Mouse (Mus musculus): ENCODE measurements at regions not wholly inside any gene's neighbourhood (a gene's known extent, or its start where the extent isn't known, plus 50 kb on each side); places are given as distances from the start of the nearest gene placed in this dataset.

DNA sequence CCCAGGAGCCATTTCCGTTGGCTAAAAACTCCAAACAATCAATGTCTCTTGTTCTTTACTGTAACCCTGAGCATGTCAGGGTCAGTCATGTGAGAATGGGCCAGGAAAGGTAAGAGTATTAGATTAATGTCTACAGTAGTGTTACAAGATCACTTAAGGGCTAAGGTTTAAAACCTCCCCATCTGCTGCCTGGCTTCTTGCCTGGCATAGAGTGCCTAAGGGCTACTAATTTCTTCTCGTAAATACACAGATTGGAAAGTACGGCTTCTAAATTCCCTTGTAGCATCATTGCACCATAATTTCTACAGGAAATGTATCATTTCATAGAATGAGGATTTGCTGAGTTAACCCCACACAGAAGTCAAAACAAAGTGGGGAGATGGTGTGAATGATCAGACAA, 281.0 kb downstream of the Col12a1 start:
- no peaks in the 10 kb centered on the region for H3K9me3 ChIP-seq (ENCODE audit: control insufficient read depth, low read length)
- H3K27ac ChIP-seq (replicated peaks; ENCODE audit: low read depth, low read length) = no peak overlapping the region
- 0 out of 2 replicates have a peak, but pooled peaks cover 4% of the 10 kb centered on the region for H3K4me1 ChIP-seq (ENCODE audit: control insufficient read depth, insufficient read depth, low read length)
- no peaks in the 10 kb centered on the region for H3K36me3 ChIP-seq (ENCODE audit: control insufficient read depth, insufficient read depth, low read length)
- H3K9ac ChIP-seq (ENCODE audit: low read length) = no peak overlapping the region
- ATAC-seq (ENCODE audit: insufficient number of reproducible peaks, low FRiP score, low TSS enrichment, low read depth) (no peak), DNase-seq (ENCODE audit: low spot score) (no peak)
- no peak overlapping the region for H3K4me2 ChIP-seq (ENCODE audit: low read depth, severe bottlenecking)
- 77% methylated on average over 3 of the region's 3 CpGs for WGBS
- H3K4me3 ChIP-seq (ENCODE audit: low read depth, low read length) = no peak overlapping the region
- H3K27me3 ChIP-seq (ENCODE audit: control insufficient read depth, insufficient read depth, low read length) = no peaks in the 10 kb centered on the region

DNA sequence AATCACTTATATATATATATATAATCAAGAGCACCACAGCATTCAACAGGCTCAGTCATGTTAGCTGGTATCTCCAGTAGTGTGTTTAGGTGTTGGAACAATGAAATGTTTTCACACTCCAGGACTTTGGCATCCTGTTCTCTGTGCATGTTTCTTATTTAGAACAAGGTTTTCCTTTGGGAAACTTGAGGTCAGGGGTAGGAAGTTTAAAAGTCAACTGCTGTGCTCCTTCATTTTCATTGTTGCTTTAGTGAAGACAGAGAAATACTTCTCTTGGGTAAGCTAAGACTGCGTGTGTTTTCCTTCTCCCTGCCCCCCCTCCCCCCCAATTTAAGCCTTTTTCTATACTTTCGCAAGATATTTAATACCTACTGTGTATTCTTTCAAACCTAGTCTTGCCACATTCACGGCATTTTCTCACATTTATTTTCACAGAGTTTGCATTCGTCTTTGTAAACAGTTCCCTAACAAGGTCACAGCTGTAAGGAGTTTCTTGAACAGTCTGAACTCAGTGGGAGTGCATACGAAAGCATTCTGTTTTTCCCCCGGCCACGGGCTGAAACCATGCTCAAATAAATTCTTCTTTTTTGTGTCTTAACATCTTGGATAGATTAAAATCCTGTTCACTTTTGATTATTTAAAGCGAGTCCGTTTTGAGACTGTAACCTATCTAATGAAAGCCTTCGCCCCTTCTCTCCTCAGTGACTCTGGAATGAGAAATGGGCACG, 279.2 kb downstream of the Col12a1 start:
- no peak overlapping the region for H3K4me3 ChIP-seq (ENCODE audit: low read depth, low read length)
- H3K27me3 ChIP-seq (ENCODE audit: control insufficient read depth, insufficient read depth, low read length) = no peaks in the 10 kb centered on the region
- ATAC-seq (ENCODE audit: insufficient number of reproducible peaks, low FRiP score, low TSS enrichment, low read depth) (0 out of 2 replicates have a peak, but pooled peaks have one; percentile 51), DNase-seq (ENCODE audit: low spot score) (no peak)
- H3K4me1 ChIP-seq (ENCODE audit: control insufficient read depth, insufficient read depth, low read length) = 0 out of 2 replicates have a peak, but pooled peaks cover 4% of the 10 kb centered on the region
- H3K9ac ChIP-seq (ENCODE audit: low read length) = no peak overlapping the region
- no peaks in the 10 kb centered on the region for H3K9me3 ChIP-seq (ENCODE audit: control insufficient read depth, low read length)
- 28% methylated on average over 11 of the region's 11 CpGs for WGBS
- H3K4me2 ChIP-seq (ENCODE audit: low read depth, severe bottlenecking) = 0 out of 2 replicates have a peak overlapping the region, but pooled peaks have one; percentile 10
- H3K36me3 ChIP-seq (ENCODE audit: control insufficient read depth, insufficient read depth, low read length) = no peaks in the 10 kb centered on the region
- 0 out of 2 replicates have a peak overlapping the region, but pooled peaks have one; percentile 30 for H3K27ac ChIP-seq (replicated peaks; ENCODE audit: low read depth, low read length)

DNA sequence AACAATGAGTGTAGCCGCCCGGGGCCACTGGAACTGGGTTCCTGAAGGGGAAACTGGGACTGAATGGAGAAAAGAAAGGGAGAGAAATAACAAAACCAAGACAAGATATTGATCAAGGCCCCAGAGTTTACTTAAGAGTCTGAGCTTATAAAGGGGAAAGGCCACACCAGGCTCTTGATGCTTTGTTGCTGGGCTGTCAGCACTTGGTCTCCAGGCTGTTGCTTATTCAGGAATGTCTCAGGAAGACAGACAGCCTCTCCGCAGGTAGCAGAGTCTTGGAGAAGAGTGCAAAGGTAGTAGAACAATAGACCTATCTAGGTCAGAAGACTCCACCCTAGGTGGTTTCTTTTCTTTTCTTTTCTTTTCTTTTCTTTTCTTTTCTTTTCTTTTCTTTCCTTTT, 263.4 kb downstream of the Col12a1 start:
- ATAC-seq (ENCODE audit: insufficient number of reproducible peaks, low FRiP score, low TSS enrichment, low read depth) (no peak), DNase-seq (ENCODE audit: low spot score) (no peak)
- no peak overlapping the region for H3K27ac ChIP-seq (replicated peaks; ENCODE audit: low read depth, low read length)
- no peak overlapping the region for H3K4me3 ChIP-seq (ENCODE audit: low read depth, low read length)
- no peaks in the 10 kb centered on the region for H3K9me3 ChIP-seq (ENCODE audit: control insufficient read depth, low read length)
- no peaks in the 10 kb centered on the region for H3K27me3 ChIP-seq (ENCODE audit: control insufficient read depth, insufficient read depth, low read length)
- no peak overlapping the region for H3K4me2 ChIP-seq (ENCODE audit: low read depth, severe bottlenecking)
- no peaks in the 10 kb centered on the region for H3K4me1 ChIP-seq (ENCODE audit: control insufficient read depth, insufficient read depth, low read length)
- no peak overlapping the region for H3K9ac ChIP-seq (ENCODE audit: low read length)
- WGBS = 87% methylated on average over 3 of the region's 3 CpGs
- no peaks in the 10 kb centered on the region for H3K36me3 ChIP-seq (ENCODE audit: control insufficient read depth, insufficient read depth, low read length)

DNA sequence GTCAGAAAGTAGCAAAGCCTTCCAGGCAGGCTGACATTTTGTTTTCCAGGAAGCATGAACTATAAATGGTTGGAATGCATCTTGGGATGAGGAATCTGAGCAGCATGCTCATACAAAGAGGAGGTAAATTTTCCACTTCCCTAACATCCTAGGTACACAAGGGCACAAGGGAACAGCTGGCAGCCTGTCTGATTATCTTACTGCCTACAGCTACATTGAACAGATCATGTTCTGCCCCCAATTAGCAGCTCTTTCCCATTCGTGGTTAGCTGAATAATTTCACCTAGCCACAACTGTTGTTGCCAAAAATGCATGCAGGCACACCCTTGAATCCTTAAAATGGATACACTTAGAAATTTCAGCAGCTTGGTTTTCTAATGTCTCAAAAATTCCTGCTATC, 239.5 kb downstream of the Col12a1 start:
- H3K36me3 ChIP-seq (ENCODE audit: control insufficient read depth, insufficient read depth, low read length) = no peaks in the 10 kb centered on the region
- no peak overlapping the region for H3K27ac ChIP-seq (replicated peaks; ENCODE audit: low read depth, low read length)
- H3K9me3 ChIP-seq (ENCODE audit: control insufficient read depth, low read length) = no peaks in the 10 kb centered on the region
- H3K9ac ChIP-seq (ENCODE audit: low read length) = no peak overlapping the region
- H3K4me1 ChIP-seq (ENCODE audit: control insufficient read depth, insufficient read depth, low read length) = no peaks in the 10 kb centered on the region
- no peak for ATAC-seq (ENCODE audit: insufficient number of reproducible peaks, low FRiP score, low TSS enrichment, low read depth)
- no peaks in the 10 kb centered on the region for H3K27me3 ChIP-seq (ENCODE audit: control insufficient read depth, insufficient read depth, low read length)
- 10% methylated on average over 1 of the region's 1 CpGs for WGBS
- H3K4me2 ChIP-seq (ENCODE audit: low read depth, severe bottlenecking) = no peak overlapping the region
- DNase-seq (ENCODE audit: low spot score) = no peak
- no peak overlapping the region for H3K4me3 ChIP-seq (ENCODE audit: low read depth, low read length)

DNA sequence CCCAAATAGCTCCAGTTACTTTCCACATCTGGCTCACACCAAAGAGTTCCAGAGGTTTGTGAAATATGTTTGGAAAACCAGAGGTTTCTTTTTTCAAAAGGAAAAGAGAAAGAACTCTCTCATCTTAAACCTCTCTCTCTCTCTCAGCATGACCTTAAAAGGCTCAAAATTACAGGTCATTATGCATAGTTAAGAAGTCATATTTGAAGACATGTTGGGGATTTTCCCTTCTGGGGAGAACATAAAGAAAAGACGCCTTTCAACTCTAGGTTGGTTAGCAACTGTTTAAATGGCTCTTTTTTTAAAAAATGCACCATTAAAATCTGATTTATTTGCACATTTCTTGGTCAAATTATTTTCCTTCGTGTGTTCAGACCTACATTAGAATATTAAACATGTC, 218.4 kb downstream of the Col12a1 start:
- no peaks in the 10 kb centered on the region for H3K27me3 ChIP-seq (ENCODE audit: control insufficient read depth, insufficient read depth, low read length)
- H3K4me2 ChIP-seq (ENCODE audit: low read depth, severe bottlenecking) = no peak overlapping the region
- H3K9ac ChIP-seq (ENCODE audit: low read length) = no peak overlapping the region
- WGBS = 42% methylated on average over 2 of the region's 2 CpGs
- no peak for ATAC-seq (ENCODE audit: insufficient number of reproducible peaks, low FRiP score, low TSS enrichment, low read depth)
- no peak for DNase-seq (ENCODE audit: low spot score)
- no peaks in the 10 kb centered on the region for H3K4me1 ChIP-seq (ENCODE audit: control insufficient read depth, insufficient read depth, low read length)
- no peaks in the 10 kb centered on the region for H3K36me3 ChIP-seq (ENCODE audit: control insufficient read depth, insufficient read depth, low read length)
- H3K4me3 ChIP-seq (ENCODE audit: low read depth, low read length) = no peak overlapping the region
- no peak overlapping the region for H3K27ac ChIP-seq (replicated peaks; ENCODE audit: low read depth, low read length)
- H3K9me3 ChIP-seq (ENCODE audit: control insufficient read depth, low read length) = no peaks in the 10 kb centered on the region

DNA sequence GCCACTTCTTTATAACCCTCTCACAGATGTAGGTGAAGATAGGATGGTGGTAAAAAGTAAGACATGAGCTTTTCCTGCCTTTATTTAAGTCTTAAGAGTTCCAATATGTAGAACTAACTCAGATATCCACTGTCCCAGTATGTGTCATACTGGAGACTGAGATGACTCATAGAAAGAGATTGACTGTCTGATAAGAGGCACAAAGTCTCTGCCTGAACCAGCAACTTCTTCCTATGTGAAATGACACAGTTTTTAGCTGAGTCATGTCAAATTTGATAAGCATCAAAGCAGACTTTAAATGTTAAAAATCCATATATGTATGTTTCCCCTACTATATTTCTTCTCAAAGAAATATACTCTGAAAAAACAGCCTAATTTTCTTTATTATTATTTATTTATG, 216.6 kb downstream of the Col12a1 start:
- Histone ChIP-seq H3K9me3 (ENCODE audit: control insufficient read depth, low read length) (no peaks in the 10 kb centered on the region), H3K27ac (replicated peaks; ENCODE audit: low read depth, low read length) (no peak overlapping the region), H3K36me3 (ENCODE audit: control insufficient read depth, insufficient read depth, low read length) (no peaks in the 10 kb centered on the region), H3K4me3 (ENCODE audit: low read depth, low read length) (no peak overlapping the region), H3K9ac (ENCODE audit: low read length) (no peak overlapping the region), H3K27me3 (ENCODE audit: control insufficient read depth, insufficient read depth, low read length) (no peaks in the 10 kb centered on the region), H3K4me2 (ENCODE audit: low read depth, severe bottlenecking) (no peak overlapping the region), H3K4me1 (ENCODE audit: control insufficient read depth, insufficient read depth, low read length) (no peaks in the 10 kb centered on the region)
- ATAC-seq (ENCODE audit: insufficient number of reproducible peaks, low FRiP score, low TSS enrichment, low read depth) (no peak), DNase-seq (ENCODE audit: low spot score) (no peak)

DNA sequence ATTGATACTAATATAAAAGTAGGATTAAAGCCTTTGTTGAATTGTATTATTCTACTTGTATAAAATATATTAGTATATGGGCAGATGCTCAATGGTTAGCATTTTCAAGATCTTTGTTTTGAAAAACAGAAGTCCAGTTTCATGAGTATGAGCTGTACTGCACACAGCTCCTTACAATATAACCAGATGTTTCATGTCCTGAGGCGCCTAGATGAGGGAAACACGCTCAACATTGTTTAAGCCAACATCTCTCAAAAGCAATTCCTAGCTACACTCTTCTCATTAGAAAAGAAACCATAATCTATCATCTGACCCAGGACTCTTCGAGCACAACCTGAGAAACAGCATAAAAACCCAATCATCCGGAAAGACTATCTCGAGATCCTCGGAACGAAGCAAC, 202.2 kb downstream of the Col12a1 start:
- H3K4me2 ChIP-seq (ENCODE audit: low read depth, severe bottlenecking) = no peak overlapping the region
- ATAC-seq (ENCODE audit: insufficient number of reproducible peaks, low FRiP score, low TSS enrichment, low read depth) = no peak
- DNase-seq (ENCODE audit: low spot score) = no peak
- no peaks in the 10 kb centered on the region for H3K36me3 ChIP-seq (ENCODE audit: control insufficient read depth, insufficient read depth, low read length)
- H3K9me3 ChIP-seq (ENCODE audit: control insufficient read depth, low read length) = no peaks in the 10 kb centered on the region
- 89% methylated on average over 7 of the region's 7 CpGs for WGBS
- H3K27me3 ChIP-seq (ENCODE audit: control insufficient read depth, insufficient read depth, low read length) = no peaks in the 10 kb centered on the region
- H3K27ac ChIP-seq (replicated peaks; ENCODE audit: low read depth, low read length) = no peak overlapping the region
- no peaks in the 10 kb centered on the region for H3K4me1 ChIP-seq (ENCODE audit: control insufficient read depth, insufficient read depth, low read length)
- no peak overlapping the region for H3K9ac ChIP-seq (ENCODE audit: low read length)
- no peak overlapping the region for H3K4me3 ChIP-seq (ENCODE audit: low read depth, low read length)

DNA sequence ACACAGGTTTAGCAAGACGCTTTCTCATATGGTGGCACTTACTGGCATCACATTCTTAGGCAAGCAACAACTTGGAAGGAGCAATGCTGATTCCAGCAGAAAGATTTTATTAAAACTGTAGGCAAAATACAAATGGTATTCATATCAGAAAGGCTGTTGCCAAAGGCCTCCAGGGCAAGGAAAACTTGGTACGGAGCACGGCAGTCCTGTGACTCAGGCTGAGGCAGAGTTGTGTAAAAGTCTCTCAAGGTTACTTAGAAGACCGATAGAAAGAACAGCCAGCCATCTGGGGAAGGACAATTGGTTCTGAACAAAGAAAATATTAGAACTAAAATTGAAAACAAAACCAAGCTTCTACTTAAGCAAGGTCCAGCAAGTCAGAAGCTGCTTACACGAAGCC, 201.2 kb downstream of the Col12a1 start:
- Histone ChIP-seq H3K4me2 (ENCODE audit: low read depth, severe bottlenecking) (no peak overlapping the region), H3K36me3 (ENCODE audit: control insufficient read depth, insufficient read depth, low read length) (no peaks in the 10 kb centered on the region), H3K27me3 (ENCODE audit: control insufficient read depth, insufficient read depth, low read length) (no peaks in the 10 kb centered on the region), H3K4me3 (ENCODE audit: low read depth, low read length) (no peak overlapping the region), H3K27ac (replicated peaks; ENCODE audit: low read depth, low read length) (no peak overlapping the region), H3K9me3 (ENCODE audit: control insufficient read depth, low read length) (no peaks in the 10 kb centered on the region), H3K4me1 (ENCODE audit: control insufficient read depth, insufficient read depth, low read length) (no peaks in the 10 kb centered on the region), H3K9ac (ENCODE audit: low read length) (no peak overlapping the region)
- DNase-seq (ENCODE audit: low spot score) = no peak
- ATAC-seq (ENCODE audit: insufficient number of reproducible peaks, low FRiP score, low TSS enrichment, low read depth) = no peak
- 91% methylated on average over 5 of the region's 5 CpGs for WGBS

DNA sequence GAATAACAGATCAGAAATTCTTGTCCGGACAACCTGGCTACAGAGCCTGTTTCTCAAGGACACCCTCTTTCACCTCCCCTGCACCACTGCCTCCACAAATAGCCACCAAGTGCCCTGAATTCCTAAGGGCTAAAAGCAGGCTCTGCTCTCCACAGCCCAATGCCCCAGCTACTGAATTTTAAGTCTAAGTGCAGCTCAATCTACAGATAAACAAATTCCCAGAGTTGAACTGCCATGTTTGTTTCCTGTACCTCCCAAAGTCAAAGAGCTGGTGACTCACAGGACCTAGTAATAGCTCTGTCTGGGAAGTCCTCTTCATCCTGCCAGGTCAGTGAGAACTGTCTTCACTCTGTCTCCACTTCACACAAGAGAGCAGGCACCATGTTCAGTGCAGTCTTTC, 200.0 kb downstream of the Col12a1 start:
- DNase-seq (ENCODE audit: low spot score) (no peak), ATAC-seq (ENCODE audit: insufficient number of reproducible peaks, low FRiP score, low TSS enrichment, low read depth) (no peak)
- no peak overlapping the region for H3K27ac ChIP-seq (replicated peaks; ENCODE audit: low read depth, low read length)
- H3K4me2 ChIP-seq (ENCODE audit: low read depth, severe bottlenecking) = no peak overlapping the region
- no peaks in the 10 kb centered on the region for H3K4me1 ChIP-seq (ENCODE audit: control insufficient read depth, insufficient read depth, low read length)
- H3K9me3 ChIP-seq (ENCODE audit: control insufficient read depth, low read length) = no peaks in the 10 kb centered on the region
- H3K4me3 ChIP-seq (ENCODE audit: low read depth, low read length) = no peak overlapping the region
- no peaks in the 10 kb centered on the region for H3K36me3 ChIP-seq (ENCODE audit: control insufficient read depth, insufficient read depth, low read length)
- WGBS = 85% methylated on average over 1 of the region's 1 CpGs
- H3K9ac ChIP-seq (ENCODE audit: low read length) = no peak overlapping the region
- H3K27me3 ChIP-seq (ENCODE audit: control insufficient read depth, insufficient read depth, low read length) = no peaks in the 10 kb centered on the region

All from limb, embryonic 11.5 days (tissue).